Comparison of ENCODE assay signal across 16 mouse cellular contexts in genomic region chr2:46365428-46366134, GRCm38 (mm10).
DNase-seq lines count a peak whose midpoint lies in the region; ATAC-seq and TF ChIP-seq lines count a peak whose summit lies in the region.
"Had no signal": no experiment of that assay in that cellular context is flagged by ENCODE, and none has a peak within 500 bp of the region (broad histone marks: within the 10 kb centered on the region; RNA-seq: fewer than 3 reads in every experiment).

No protein-coding gene starts in this region.

- TF ChIP-seq CTCF in kidney, adult 2 months (conservative IDR thresholded peaks at IDR 0.05; ENCODE audit: insufficient read depth, insufficient read length, low read depth, low read length): no peak

- WGBS in kidney, adult 2 months: 80% methylated on average over 4 of the region's 4 CpGs
- WGBS in limb, embryonic 10.5 days: 87% methylated on average over 4 of the region's 4 CpGs

- ATAC-seq in monocyte, adult 5-6 weeks (replicated peaks; ENCODE audit: insufficient number of reproducible peaks, low FRiP score, low TSS enrichment, poor library complexity, severe bottlenecking): peak; percentile 55; the same call in 1 of the 2 replicates
- ATAC-seq: intestine, postnatal 0 days had no signal

- H3K4me1 ChIP-seq in kidney, adult 2 months (ENCODE audit: control insufficient read depth, insufficient read depth, low read length): no peaks in the 10 kb centered on the region
- H3K4me1 ChIP-seq in limb, embryonic 10.5 days: no peaks in the 10 kb centered on the region
- H3K4me1 ChIP-seq: hindbrain, embryonic 15.5 days; limb, embryonic 12.5 days; stomach, embryonic 15.5 days had no signal

- H3K4me3 ChIP-seq in kidney, adult 2 months (ENCODE audit: insufficient read depth, low read depth, low read length): no peak overlapping the region
- no peak overlapping the region for H3K4me3 ChIP-seq in limb, embryonic 10.5 days
- H3K4me3 ChIP-seq: hindbrain, embryonic 15.5 days; limb, embryonic 12.5 days; stomach, embryonic 15.5 days had no signal

- H3K27ac ChIP-seq in kidney, adult 2 months (ENCODE audit: insufficient read depth, low read depth, low read length): no peak overlapping the region
- no peak overlapping the region for H3K27ac ChIP-seq in limb, embryonic 10.5 days
- H3K27ac ChIP-seq: hindbrain, embryonic 15.5 days; limb, embryonic 12.5 days; stomach, embryonic 15.5 days had no signal

- TF ChIP-seq POLR2A in kidney, adult 2 months (IDR thresholded peaks at IDR 0.05; ENCODE audit: low read depth, low read length): no peak

- H3K36me3 ChIP-seq in kidney, adult 2 months (ENCODE audit: control insufficient read depth, insufficient read depth, low read length): no peaks in the 10 kb centered on the region
- H3K36me3 ChIP-seq in limb, embryonic 10.5 days: no peaks in the 10 kb centered on the region
- H3K36me3 ChIP-seq: hindbrain, embryonic 15.5 days; limb, embryonic 12.5 days; stomach, embryonic 15.5 days had no signal

- H3K27me3 ChIP-seq in kidney, adult 2 months (replicated peaks; ENCODE audit: control insufficient read depth, insufficient read depth, low read length): no peaks in the 10 kb centered on the region
- H3K27me3 ChIP-seq in limb, embryonic 10.5 days (ENCODE audit: low read depth, poor library complexity, severe bottlenecking): no peaks in the 10 kb centered on the region
- H3K27me3 ChIP-seq: hindbrain, embryonic 15.5 days; limb, embryonic 12.5 days; stomach, embryonic 15.5 days had no signal

- peak; percentile 32 for DNase-seq in kidney, adult 2 months
- no peak for DNase-seq in kidney, adult 8-10 months
- peak; percentile 30 to 35 for DNase-seq in B cell, adult 2 months
- peak; percentile 78 for DNase-seq in adipocyte (ENCODE audit: low spot score)
- DNase-seq in limb, embryonic 10.5 days (ENCODE audit: low spot score): no peak
- no peak for DNase-seq in thymus, postnatal 10 days (ENCODE audit: low spot score in 2 of 2)
- DNase-seq: cerebellum, adult 9-10 months; gastrocnemius, postnatal 14 days; kidney, postnatal 25 days; midbrain, embryonic 14.5 days; thymus, postnatal 14 days had no signal

- no peaks in the 10 kb centered on the region for H3K9me3 ChIP-seq in limb, embryonic 10.5 days (replicated peaks)
- H3K9me3 ChIP-seq: hindbrain, embryonic 15.5 days; limb, embryonic 12.5 days; stomach, embryonic 15.5 days had no signal

Comparison
In these comparisons a context has a peak if more than half of its experiments do, and no peak if none do; other contexts are left out.
1. DNase-seq: peak in kidney, adult 2 months (single experiment), B cell, adult 2 months (2 of 2) and adipocyte (single experiment); none in kidney, adult 8-10 months (0 of 2), limb, embryonic 10.5 days (single experiment) and thymus, postnatal 10 days (0 of 2).